Mouse (Mus musculus) kidney, postnatal 4 days (tissue): ENCODE measurements around the gene Dock1.

Experiments
- DNase-seq, 2 experiments: peaks; one replicate each; pipeline ENCODE4 v3.0.0; 2021; ENCODE audit warnings: mixed read lengths in 2 of 2

Gene Dock1

DNA sequence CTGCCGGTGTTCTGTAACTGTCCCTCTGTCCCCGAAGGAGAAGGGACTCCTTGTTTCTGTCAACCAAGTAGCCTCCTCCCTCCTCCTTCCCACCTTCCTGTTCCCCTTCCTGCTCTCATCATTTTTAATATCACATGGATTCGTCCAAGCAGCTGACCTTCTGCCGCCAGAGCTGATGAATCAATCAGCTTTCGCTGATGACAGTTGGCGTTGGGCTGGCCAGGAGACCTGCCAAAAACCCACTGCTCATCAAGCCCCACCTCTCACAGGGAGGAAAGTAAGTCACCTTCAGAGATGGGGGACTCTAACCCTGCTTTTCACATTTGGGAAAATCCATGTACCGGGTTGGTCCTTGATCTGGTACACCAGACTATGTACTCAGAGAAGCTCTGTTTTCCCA lies 87.2 kb downstream of the Dock1 start:
- DNase-seq, result no peak

DNA sequence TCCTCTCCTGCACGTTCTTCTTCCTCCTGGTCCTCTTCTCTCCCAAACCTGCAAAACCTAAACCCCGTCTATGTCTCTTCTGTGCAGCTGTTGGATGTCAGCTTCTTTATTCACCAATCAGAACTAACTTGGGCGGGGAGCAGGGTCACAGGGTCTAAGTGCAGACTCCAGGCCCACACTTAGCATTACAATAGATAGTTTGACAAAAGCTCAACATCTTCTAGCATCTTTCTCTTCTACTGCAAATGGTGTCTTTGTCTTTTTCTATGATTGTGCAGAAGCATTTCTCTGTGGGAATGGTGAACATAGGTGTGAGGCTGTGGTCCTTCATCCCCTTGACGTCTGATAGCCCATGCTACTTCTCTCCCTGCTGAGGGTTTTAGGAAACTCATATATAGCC lies 91.3 kb downstream of the Dock1 start:
- DNase-seq, result no peak

DNA sequence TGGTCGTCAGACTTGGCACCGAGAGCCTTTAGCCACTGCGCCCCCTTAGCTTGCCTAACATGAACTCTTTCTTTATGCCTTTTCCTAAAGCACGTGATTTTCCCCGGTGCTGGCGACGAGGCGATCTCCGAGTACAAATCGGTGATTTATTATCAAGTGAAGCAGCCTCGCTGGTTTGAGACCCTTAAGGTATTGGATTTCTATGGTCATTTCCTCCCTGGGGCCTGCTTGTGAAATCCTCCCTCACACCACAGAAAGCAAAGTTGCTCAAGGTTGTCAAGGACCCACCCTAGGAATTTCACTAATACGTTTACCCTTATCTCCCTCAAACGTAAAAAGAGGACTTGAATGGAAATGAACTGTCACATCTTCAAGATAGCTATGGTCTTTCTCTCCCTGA lies 94.7 kb downstream of the Dock1 start:
- DNase-seq, result peak in 1 of 2 experiments; percentile 11

DNA sequence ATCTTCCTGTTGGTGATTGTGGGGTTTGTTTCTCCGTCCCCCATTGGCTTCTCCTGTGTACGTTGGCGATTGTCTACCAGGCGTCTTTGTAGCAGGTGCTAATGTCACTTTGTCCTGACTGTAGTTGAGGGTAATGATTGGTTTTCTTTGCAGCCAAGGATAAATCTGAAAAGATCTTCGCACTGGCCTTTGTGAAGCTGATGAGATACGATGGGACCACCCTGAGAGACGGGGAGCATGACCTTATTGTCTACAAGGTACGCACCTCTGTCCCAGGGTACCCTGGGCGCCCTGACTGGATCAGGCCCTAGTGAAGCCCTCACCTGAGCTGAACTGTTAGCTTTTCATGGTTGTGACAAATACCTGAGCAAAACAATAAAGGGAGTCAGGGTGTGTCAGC lies 100.9 kb downstream of the Dock1 start:
- no peak for DNase-seq

DNA sequence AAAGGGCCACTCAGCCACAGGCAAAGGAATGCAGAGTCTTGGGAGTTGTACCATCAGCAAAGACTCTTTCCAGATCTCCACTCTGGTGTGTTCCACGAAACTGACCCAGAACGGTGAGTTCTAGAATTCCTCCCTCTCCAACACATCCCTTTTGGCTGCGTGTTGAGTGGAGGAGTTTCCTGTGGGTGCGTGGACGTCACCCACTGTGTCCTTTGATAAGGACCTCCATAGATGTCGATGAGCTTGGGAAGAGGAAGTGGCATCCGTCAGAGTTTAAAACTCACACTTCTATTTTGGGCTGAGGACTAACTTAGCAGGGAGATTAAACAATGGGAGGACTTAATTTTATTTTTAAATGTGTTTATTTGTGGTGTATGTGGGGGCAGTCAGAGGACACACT lies 101.9 kb downstream of the Dock1 start:
- no peak for DNase-seq

DNA sequence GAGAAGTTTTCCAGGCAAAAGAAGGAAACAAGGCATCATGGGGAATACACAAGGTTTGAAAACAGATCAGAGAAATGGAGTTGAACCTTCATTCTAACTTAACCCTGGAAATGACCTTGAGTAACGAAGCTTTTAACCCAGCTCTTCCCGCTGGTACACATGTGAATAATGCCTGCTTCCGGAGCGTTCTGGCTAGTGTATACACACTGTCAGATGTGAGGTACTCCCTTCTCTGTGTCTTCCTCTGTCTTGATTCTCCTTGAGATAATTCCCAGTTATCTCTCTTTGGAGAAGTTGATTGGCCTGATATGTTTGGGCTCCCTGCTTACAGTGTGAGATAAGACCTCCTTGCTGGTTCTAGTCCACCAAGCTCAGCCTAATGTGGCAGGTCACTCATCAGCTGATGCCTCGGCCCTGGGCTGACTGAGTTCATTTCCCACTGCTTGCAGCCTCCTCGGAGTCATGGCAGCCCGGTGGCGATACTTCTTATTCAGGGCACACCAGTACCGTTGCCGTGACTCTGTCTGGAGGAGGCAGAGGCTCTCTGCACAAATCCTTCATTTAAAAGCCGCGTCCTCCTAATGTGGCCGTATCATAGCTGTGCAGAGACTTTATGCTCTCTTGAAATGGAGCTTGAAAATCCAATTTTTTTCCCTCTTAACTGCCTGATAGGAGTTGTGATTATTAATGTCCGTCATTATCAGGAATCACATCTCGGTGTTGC lies 102.6 kb downstream of the Dock1 start:
- no peak for DNase-seq

DNA sequence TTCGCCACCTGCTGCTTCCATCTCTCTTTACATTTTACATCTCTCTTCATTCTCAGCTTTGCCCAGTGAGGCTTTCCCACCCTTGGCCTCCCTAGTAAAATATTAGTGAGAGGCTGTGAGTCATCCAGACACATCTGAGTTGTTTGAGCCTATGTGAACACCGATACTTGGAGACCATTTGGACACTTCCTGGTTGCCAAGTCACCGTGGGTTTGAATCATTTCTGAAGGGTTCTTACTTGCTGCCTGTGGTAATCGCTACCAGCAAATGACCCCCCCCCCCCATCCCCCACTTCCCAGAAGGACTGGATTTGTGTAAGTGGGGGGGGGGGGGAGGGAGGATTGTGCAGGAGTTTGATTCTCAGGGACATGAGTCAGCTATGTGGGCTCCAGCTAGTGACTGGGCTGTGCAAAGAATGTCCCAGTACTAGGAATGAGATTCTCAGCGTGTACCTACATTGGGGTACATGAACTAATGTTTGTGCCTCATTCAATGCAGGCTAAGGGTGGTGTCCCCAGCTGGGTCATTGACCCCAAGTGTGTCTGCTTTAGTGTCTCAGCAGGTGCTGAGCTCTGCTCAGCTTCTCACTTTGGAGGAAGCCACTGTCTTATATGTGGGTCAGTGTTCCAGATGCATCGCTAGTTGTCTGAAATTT lies 103.4 kb downstream of the Dock1 start:
- peak in 1 of 2 experiments; percentile 10 for DNase-seq

DNA sequence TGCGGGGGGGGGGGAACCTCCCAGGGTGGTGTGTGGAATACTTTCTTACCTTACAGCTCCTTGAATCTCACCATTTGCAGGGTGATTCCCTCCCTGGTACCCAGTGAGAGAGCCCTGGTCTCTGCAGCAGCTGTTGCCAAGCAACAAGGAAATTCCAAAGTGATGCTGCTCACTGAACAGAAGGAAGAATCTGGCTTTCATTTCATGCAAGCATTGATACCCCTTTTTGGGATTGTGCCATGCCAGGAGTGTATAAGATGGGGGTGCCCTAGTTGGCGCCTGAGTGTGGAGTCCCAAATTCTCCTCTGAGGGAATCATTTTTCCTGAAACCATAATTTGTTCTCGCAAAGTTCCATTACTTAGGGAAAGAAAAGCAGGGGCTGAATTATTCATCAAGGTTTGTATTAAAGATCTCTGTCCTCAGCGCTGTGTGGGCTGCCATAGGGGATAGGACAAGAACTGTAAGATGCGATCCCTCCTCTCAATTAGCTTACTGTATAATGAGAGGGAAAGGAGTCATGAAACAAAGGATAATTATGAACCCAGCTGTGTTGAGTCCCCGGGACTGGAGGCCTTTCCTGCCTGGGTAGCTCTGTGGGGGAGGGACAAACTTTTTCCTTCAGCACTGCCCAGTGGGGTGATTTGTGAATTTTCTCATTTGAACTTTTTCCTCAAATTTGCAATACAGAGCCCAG lies 104.2 kb downstream of the Dock1 start:
- DNase-seq, result no peak

DNA sequence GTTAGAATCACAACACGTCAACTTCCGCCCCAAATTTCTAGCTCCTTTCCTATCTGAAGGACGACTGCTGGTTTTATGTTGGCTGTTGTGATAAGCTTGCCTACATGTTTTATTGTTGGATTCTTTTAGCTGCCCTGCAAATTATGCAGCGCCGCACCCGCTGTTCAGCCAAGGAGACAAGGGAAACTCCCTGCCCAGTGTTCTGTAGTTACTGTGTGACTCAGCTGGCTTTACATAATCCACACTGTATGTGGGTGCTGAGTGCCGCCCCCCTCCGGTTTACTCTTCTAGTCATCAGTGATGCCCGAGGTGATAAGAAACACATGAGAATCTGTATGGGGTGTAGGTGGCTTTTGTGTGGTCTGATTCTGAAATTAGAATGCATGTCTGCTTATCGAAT lies 105.2 kb downstream of the Dock1 start:
- DNase-seq, result peak in 1 of 2 experiments; percentile 12

DNA sequence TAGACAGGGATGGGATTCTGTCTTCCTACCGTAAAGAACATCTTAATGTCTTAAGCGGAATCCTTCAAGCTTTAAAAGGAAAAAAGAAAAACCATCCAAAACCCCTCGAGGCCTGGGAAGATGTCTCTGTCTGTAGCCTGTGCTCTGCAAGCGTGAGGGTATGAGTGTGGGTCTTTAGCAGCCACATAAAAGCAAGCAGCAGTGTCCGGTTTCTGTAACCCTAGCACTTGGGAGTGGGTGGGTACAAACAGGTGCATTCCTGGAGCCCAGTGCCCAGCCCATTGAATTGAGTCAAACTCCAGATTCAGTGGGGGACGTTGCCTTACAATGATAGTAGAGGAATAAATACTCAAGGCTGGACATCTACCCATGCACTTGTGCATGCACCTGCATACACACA lies 105.9 kb downstream of the Dock1 start:
- DNase-seq, result no peak

DNA sequence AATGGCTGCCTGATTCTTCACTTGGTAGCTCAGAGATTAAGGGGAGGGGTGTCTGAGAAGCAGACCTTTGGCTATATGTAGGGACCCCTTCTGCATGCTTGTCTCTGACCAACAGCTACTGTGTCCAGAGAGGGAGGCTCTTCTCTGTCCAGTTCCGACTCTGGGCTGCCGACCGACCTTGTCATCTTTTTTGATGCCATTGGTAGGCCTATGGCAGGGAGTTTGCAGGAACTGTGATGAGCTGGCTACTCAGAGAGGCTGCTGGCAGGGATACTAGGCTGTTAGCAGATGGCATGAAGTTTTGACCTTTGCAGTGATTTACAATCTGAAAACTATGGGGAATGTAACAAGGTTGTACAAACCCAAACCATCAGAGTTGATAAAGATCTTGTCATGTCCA lies 109.3 kb downstream of the Dock1 start:
- DNase-seq, result no peak

DNA sequence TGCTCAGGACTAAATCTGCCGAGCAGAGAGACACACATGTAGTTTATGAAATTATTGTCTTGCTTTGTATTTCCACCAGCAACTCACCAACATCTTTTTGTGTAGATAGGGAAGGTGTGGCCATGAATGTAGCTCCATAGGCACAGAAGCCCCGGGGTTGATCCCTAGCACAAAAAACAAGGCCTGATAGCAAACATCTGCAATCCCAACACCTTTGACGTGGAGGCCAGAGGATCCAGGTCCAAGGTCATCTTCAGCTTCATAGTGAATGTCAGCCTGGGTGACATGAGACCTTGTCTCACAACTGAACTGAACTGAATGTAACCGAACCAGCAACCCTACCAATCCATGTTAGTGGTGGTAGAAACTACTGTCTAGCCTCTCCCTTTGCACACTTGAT lies 116.7 kb downstream of the Dock1 start:
- DNase-seq, result no peak

DNA sequence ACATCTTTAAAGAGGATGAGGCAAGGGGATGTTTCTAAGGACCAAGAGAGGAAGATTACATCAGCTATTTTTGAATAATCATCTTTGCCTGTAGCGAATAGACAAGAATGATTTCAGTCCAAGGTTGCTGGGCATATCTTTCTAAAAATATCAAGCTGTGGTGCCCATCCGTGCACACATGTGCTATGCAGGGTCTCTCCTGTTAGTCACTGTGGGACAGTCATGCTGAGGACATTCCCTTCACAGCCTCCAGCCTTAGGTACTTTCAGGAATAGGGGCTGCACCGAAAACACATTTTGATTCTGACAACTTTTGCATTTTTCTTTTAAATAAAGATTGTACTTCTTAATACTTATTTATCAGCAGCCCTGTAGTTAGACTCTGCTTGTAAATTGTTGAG lies 124.4 kb downstream of the Dock1 start:
- no peak for DNase-seq

DNA sequence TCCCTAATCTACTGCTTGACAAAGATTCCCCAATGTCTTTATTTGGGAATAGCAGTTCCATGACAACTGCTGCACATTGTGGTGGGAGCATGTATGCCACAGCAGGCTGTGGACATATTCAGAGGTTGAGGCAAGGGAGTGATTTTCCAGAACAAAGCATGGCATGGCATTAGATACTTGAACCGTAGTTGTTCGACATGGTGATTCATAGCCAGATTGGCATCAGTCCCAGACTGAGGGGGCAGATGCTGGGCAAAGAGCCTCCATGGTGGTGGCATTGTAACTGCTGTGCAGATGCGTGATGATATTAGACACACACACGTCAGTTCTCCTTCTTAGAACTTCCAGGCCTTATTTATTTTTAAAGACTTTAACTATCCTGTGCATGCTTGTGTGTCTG lies 129.6 kb downstream of the Dock1 start:
- DNase-seq, result no peak

DNA sequence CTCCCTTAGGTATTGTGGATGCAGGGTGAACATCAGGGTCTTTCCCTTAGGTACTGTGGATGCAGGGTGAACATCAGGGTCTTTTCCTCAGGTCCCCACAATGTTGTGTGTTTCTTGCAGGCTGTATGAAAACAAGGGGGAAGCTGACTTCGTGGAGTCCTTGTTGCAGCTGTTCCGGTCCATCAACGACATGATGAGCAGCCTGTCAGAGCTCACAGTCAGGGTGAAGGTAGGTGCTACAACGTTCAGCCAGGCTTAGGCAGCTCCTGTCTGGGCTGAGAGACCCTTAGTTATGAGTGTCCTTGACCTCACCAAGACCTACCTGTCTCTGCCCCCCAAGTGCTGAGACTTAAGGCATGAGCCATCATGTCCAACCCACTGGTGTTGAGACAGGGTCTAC lies 134.0 kb downstream of the Dock1 start:
- no peak for DNase-seq

DNA sequence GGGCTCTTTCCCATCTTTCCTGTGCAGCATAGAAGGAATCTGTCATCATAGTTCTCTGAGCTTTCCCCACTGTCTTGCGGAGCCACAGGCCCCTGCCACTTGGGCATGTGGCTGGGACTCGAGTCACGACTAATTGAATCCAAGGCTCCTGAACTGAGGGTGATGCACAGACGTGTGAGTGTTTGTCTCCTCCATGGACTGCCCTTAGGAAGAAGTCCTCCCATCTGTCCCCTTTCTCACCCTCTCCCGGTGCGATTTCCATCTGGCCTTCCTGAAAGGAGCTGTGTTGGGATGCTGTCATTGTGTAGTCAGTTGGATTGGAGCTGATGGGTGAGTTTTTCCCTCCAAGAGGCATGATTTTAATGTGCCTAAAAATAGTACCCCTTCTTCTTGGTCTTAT lies 136.3 kb downstream of the Dock1 start:
- DNase-seq, result no peak

DNA sequence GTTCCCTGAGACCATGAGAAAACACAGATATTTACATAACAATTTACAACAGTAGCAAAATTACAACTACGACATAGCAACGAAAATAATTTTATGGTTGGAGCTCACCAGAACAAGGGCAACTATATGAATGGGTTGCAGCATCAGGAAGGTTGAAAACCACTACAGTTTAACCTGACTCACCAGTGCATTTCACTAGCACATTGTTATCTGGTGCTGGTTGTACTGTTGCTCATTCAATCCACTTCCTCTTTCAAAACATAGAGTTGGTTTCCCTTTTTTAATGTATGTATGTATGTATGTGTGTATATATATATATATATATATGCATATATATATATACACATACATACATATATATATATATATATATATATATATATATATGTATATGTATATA lies 138.0 kb downstream of the Dock1 start:
- no peak for DNase-seq

DNA sequence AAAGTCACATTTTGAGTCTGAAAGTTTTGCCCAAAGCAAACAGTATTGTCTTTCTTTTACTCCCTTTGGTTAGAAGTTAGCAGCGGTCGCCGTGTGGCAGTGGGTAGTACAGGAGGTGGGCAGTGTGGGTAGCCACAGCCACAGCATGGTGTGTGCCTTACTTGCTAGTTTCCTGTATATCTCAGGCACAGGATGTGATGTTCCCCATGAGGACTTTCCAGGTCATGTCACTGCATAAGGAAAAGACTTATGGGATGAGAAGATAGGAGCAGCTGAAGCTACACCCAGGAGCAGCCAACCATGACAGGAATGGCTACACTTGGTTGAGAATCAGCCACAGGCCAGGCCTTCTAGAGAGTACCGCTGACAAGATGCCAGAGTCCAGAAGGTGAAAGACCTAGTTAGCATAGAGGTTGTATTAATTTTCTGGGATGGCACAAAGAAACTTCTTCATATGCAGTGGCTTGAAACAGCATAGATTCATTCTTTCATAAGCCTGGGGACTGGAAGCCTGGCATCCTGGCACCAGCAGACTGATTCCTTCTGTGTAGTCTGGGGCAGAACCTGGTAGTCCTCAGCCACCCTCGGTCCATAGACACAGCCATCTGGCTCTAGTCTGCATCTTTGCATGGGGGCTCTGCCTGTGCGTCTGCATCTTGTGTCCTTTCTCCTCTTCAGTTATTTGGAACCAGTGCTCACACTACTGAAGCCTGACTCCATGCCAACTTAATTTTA lies 139.0 kb downstream of the Dock1 start:
- peak; percentile 35 to 51 for DNase-seq

DNA sequence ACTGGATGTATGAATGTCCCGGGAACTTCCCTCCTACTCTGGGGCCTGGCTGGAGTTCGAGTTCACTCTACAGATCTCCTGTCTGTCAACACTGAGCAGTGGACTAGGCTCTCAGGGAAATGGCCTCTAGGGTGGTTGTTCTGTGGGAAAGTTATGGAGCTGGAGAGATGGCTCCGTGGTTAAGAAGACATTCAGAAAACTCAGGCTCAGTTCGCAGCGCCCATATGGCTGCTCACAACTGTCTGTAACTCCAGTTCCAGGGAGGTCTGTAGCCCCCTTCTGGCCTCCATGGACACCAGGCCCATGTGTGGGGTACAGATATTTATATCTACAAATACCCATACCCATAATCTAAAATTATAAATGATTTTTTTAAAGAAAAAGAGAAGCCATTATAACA lies 148.0 kb downstream of the Dock1 start:
- DNase-seq, result no peak

DNA sequence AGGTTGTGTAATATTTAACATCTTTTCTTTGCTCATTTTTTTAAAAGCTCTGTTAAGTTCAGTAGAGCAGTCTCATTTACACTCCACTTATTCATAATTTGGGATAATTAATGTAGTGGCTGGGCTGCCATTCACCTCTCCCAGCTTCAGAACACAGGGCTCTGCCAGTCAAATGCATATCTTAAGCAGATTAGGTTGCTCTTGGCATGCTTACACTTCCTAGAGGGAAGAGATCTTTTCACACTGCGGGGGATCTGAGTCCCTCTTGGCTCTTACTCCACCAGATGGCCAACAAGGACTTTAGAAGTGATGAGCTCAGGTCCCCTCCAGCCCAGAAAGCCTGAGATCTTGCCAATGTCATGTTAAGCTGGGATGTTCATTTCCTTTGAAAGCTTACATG lies 150.8 kb downstream of the Dock1 start:
- no peak for DNase-seq

DNA sequence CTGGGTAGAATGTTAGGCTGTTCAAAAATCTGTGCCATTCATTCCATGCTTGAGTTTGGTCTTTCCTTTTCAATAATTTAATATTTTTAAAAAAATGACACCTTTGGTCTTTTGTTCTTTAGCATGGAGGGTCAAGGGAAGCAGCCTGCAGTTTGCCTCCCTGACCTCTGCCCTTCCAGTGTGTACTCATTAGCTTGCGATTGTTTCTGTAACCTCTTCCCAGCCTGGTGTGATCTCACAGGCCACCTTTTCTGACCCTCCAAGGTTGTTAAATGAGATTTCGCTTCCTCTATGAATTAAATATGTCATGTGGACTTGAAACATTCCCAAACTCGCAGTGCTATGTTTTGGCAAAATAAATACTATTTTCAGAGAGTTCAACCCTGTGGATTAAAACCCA lies 151.6 kb downstream of the Dock1 start:
- peak; percentile 17 to 33 for DNase-seq

DNA sequence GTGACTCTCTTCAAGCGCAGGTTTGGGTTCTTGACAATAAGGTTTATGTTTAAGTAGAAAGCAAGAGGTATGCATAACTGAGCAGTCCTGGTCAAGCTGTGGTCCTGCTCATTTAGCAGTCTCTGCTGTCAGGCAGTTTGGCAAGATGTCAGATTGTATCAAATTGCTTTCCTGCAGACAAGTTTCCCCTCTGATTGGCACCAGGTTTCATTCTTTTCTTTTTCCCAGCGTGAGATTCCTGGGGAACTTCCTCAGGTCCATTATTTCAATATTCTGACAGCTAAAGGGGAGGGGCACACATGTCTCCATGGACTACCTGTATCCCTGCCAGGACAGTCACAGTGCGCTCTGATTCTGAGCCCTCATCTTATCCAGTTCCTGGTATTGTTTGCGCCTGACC lies 153.4 kb downstream of the Dock1 start:
- DNase-seq, result no peak

DNA sequence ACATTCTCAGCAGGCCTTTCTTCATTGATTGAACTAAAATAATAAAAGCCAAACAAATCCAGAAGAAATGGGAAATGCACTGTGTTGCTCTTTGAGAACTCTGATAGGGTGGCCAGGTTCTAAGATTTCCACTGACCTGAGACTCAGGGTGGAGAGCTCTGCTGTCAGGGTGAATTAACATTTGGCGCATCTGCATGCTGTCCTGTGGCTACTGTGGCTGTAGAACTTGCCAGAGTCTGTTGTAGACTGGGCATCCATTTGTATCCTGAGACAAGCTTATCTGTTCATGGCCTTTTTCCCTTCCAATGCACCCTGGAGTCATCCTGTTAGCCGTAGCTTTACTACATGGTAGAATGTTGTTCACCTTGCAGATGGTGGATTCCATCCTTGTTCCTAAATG lies 169.6 kb downstream of the Dock1 start:
- no peak for DNase-seq

DNA sequence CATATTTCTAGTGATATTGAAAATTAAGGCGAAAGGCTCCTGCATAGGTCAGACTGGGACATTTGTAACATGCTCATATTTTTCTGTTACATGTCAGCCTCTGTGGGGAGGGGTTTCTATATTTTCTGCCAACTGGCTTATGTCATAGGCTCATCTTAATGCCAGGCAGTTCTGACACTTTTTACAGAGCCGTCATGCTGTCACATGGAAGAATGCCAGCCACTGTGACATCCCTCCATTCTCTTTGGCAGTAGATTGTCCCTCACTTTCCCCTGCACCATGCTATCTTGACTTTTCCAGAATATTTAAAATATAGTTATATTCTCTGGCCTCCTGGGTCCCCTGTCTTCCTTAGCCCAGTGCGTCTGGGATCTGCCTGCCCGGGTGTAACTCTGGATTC lies 172.3 kb downstream of the Dock1 start:
- no peak for DNase-seq
